Mouse (Mus musculus): ENCODE results near the gene Angptl7.

DNA sequence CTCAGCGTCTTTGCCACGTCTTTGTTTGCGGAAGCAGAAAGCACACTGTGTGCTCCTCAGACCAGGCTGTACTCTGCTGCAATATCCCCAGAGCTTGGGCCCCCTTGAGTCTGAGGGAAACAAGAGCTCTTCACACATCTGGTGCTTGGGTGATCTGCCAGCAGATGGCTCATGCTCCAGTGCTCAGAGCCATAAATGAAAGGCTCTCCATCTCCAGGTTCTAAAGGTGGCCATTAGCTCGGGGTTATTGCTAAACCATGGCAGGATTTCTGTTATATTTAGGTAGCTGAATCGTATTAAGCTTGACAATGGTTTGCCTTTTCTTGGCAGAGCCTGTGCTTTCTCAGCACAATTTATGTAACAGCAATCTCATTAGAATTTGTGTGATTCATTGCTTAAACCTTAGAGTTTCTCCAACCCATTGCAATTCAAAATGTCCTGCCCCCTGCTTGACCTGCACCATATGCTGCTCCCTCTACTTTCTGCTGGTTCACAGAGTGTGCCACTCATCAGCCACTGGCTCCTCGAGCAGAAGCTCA, 12.8 kb upstream of the Angptl7 start:
- no peak for TF ChIP-seq CTCF (IDR thresholded peaks at IDR 0.05)
- peak; percentile 37; the same call in 1 of the 2 replicates for TF ChIP-seq EP300 (IDR thresholded peaks at IDR 0.05)

Measured in lung, postnatal 0 days (tissue).